Mouse (Mus musculus) stomach, postnatal 0 days (tissue): ENCODE measurements around the gene Bin2. TPM values are rescaled to one million over a fixed set of nuclear protein-coding genes. Genes with fewer than 3 reads are reported as not detected.

Experiments used
- ATAC-seq: fragments of 200-750 bp; cut with Nextera tagmentation; 2 replicates; pipeline ENCODE4 v1.8.0; 2017; ENCODE audit not compliant: low FRiP score, low TSS enrichment
- DNase-seq: peaks from one replicate; pipeline ENCODE4 v3.0.0-alpha.2; 2016; ENCODE audit warnings: low spot score
- H3K27ac ChIP-seq: fragments of 300-500 bp; sonication (generic); replicated peaks from 2 replicates; pipeline ENCODE4 v1.5.1; 2014; ENCODE audit warnings: mild to moderate bottlenecking, control low read depth
- H3K27me3 ChIP-seq: fragments of 300-500 bp; sonication (generic); 2 replicates; pipeline ENCODE4 v1.6.1; 2014; ENCODE audit warnings: low read length; ENCODE audit not compliant: control insufficient read depth, insufficient read depth
- H3K36me3 ChIP-seq: fragments of 300-500 bp; sonication (generic); 2 replicates; pipeline ENCODE4 v1.6.1; 2014; ENCODE audit warnings: low read length, mixed read lengths; ENCODE audit not compliant: control insufficient read depth, insufficient read depth
- H3K4me1 ChIP-seq: fragments of 300-500 bp; sonication (generic); replicated peaks from 2 replicates; pipeline ENCODE4 v1.6.1; 2014; ENCODE audit warnings: antibody characterized with exemption; ENCODE audit not compliant: control insufficient read depth, insufficient read depth
- H3K4me2 ChIP-seq: fragments of 300-500 bp; sonication (generic); replicated peaks from 2 replicates; pipeline ENCODE4 v1.6.1; 2014; ENCODE audit warnings: low read depth, mild to moderate bottlenecking, control low read depth, moderate library complexity
- H3K4me3 ChIP-seq: fragments of 300-500 bp; sonication (generic); 2 replicates; pipeline ENCODE4 v1.5.1; 2014; ENCODE audit warnings: low read depth, low read length, control low read depth
- H3K9ac ChIP-seq: fragments of 300-500 bp; sonication (generic); 2 replicates; pipeline ENCODE4 v1.6.1; 2014; ENCODE audit warnings: mild to moderate bottlenecking, low read length, control low read depth, mixed read lengths
- H3K9me3 ChIP-seq: fragments of 300-500 bp; sonication (generic); 2 replicates; pipeline ENCODE4 v1.6.1; 2016; ENCODE audit warnings: low read length; ENCODE audit not compliant: control insufficient read depth
- CTCF ChIP-seq: IDR thresholded peaks from 2 replicates; pipeline ENCODE4 v1.5.1; 2016; ENCODE audit warnings: antibody characterized with exemption, low read depth, mild to moderate bottlenecking, moderate library complexity
- EP300 ChIP-seq: optimal IDR thresholded peaks from 2 replicates; pipeline ENCODE3; 2016; ENCODE audit warnings: antibody characterized with exemption
- WGBS: fragments of 180-500 bp; shearing (Covaris S2); extraction: QIAGEN DNeasy Blood & Tissue Kit; methylation state at CpG from one replicate; pipeline ENCODE4 v1.1.7; 2014; 5-methylcytosine and 5-hydroxymethylcytosine counted together
- polyA plus RNA-seq: library from polyadenylated mRNA; unstranded; fragments of >200 nt; fragmentation: Nextera tagmentation; extraction: Ambion mirVana; gene quantifications from 2 replicates; pipeline ENCODE4 v1.2.1, GENCODE M21; 2015

Gene Bin2
- polyA plus RNA-seq, 1 experiment from 2014 or later: 1.3 TPM

DNA sequence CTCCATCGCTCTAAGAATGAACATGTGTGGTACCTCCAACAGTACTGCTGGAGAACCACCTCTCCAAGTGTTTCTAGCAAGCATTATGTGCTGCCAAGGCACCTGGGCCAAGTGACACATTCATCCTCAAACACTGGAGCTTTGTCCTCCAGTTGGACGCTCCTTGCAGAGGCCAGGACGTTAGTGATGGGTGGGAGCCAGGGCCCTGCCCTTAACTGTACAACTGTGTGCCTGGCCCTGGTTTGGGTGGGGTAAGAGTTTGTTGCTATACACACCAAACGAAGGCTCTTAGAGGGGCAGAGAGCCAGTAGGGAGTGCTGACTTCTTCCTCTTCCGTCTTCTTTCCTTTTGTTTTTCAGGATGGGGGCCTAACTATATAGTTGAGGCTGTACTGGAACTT is 31.1 kb upstream of the Bin2 start:
- WGBS: 39% methylated on average over 5 of the region's 5 CpGs
- H3K9ac ChIP-seq: no peak overlapping the region
- TF ChIP-seq CTCF: no peak
- no peak for TF ChIP-seq EP300

DNA sequence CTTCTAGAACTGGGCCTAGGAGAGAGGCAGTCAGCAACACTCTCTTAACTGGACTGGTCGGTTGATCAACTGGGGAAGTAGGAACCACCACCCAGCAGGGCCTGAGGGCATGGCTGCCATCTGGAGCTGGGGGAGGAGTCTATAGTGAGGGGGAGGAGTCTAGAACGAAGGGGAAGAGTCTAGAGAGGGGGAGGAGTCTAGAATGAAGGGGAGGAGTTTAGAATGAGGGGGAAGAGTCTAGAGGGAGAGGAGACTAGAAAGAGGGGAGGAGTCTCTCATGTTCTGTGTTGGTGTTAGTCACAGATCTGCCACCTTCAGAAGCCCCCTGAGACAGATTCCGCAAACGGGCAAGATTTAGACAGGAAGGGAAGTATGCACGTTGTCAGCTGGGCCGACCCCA is 30.0 kb upstream of the Bin2 start:
- Histone ChIP-seq H3K9me3 (no peaks in the 10 kb centered on the region), H3K36me3 (no peaks in the 10 kb centered on the region), H3K27me3 (0 out of 2 replicates have a peak, but pooled peaks cover 2% of the 10 kb centered on the region), H3K4me1 (no peaks in the 10 kb centered on the region), H3K27ac (no peak overlapping the region), H3K4me3 (no peak overlapping the region), H3K4me2 (no peak overlapping the region), H3K9ac (no peak overlapping the region)
- DNase-seq (no peak), ATAC-seq (no peak; the same call in 1 of the 2 replicates)
- 75% methylated on average over 6 of the region's 6 CpGs for WGBS
- no peak for TF ChIP-seq CTCF
- no peak for TF ChIP-seq EP300

More for the DNA sequence above, 31.1 kb upstream of the Bin2 start:
- Histone ChIP-seq H3K4me3 (no peak overlapping the region), H3K36me3 (no peaks in the 10 kb centered on the region), H3K4me2 (no peak overlapping the region), H3K4me1 (no peaks in the 10 kb centered on the region), H3K9me3 (no peaks in the 10 kb centered on the region), H3K27me3 (0 out of 2 replicates have a peak, but pooled peaks cover 2% of the 10 kb centered on the region), H3K27ac (peak overlapping the region; percentile 35; the same call in 1 of the 2 replicates)
- DNase-seq: peak; percentile 67
- peak; percentile 79 for ATAC-seq

DNA sequence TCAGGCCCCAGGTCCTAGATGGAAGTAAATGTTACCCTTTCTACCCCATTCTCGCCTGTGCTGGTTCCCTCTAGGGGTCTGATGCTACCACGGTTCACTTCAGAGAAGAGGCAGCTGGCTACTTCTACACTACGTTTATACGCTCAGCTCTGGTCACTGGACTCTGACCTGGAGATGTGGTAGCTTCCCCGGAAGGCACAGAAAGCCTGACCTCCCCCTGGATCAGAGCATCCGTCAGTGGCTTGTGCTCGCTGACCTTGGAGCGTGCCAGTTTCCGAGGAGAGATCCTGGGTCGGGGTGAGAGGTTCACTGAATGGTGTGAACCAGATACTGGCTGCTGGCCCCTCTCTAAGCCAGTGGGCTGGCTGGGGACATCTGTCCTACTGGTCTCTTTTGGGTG is 28.7 kb upstream of the Bin2 start:
- ATAC-seq (no peak), DNase-seq (no peak)
- no peak overlapping the region for H3K27ac ChIP-seq
- H3K9me3 ChIP-seq: no peaks in the 10 kb centered on the region
- no peak for TF ChIP-seq EP300
- TF ChIP-seq CTCF: no peak
- no peak overlapping the region for H3K9ac ChIP-seq
- H3K4me1 ChIP-seq: no peaks in the 10 kb centered on the region
- H3K27me3 ChIP-seq: no peaks in the 10 kb centered on the region
- 67% methylated on average over 10 of the region's 10 CpGs for WGBS
- H3K36me3 ChIP-seq: no peaks in the 10 kb centered on the region
- no peak overlapping the region for H3K4me3 ChIP-seq
- no peak overlapping the region for H3K4me2 ChIP-seq

DNA sequence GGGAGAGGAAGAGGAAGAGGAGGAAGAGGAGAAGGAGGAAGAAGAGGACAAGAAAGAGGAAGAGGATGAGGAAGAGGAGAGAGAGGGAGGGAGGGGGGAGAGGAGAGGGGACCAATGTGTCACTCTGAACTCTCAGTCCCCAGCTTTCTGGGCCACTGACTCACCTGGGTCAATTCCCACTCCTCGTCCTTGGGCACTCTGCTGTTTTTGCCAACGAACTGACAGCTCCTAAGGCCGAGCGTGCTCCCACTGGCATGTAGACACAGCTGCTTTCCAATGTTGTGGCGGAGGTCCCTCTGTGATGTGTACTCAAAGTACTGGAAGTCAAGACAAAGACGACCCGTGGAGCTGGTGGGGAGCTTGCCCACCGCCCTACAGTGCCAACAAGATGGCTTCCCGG is 25.1 kb upstream of the Bin2 start:
- TF ChIP-seq EP300 (no peak), CTCF (no peak)
- no peaks in the 10 kb centered on the region for H3K27me3 ChIP-seq
- no peaks in the 10 kb centered on the region for H3K4me1 ChIP-seq
- no peaks in the 10 kb centered on the region for H3K36me3 ChIP-seq
- no peak overlapping the region for H3K9ac ChIP-seq
- WGBS: 87% methylated on average over 9 of the region's 9 CpGs
- no peaks in the 10 kb centered on the region; the same call in 1 of the 2 replicates for H3K9me3 ChIP-seq
- no peak for DNase-seq
- H3K27ac ChIP-seq: no peak overlapping the region
- no peak overlapping the region for H3K4me2 ChIP-seq
- ATAC-seq: no peak
- H3K4me3 ChIP-seq: no peak overlapping the region

DNA sequence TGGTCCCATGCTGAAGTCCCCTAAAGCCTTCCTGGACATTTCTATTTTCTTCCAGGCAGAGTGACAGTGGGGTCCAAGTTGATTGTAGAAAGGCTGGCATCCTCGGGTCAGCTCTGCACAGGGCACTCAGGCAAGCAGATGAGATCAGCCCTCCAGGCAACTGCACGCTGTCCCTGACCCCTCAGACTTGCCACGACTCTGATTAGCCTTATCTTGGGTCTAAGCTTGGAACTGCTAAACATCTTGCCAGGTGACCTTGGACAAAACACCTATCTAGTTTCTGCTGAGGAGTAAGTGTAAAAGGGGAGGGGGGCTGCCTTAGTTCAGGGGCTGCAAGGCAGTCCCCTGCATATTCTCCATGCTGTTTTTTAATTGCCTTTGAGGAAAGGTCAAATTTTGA is 22.6 kb upstream of the Bin2 start:
- Histone ChIP-seq H3K4me1 (no peaks in the 10 kb centered on the region; the same call in 1 of the 2 replicates), H3K9ac (no peak overlapping the region), H3K9me3 (no peaks in the 10 kb centered on the region; the same call in 1 of the 2 replicates), H3K36me3 (no peaks in the 10 kb centered on the region), H3K4me2 (no peak overlapping the region), H3K4me3 (no peak overlapping the region), H3K27me3 (no peaks in the 10 kb centered on the region), H3K27ac (no peak overlapping the region)
- 53% methylated on average over 3 of the region's 3 CpGs for WGBS
- ATAC-seq (no peak), DNase-seq (no peak)
- TF ChIP-seq CTCF (no peak), EP300 (no peak)

DNA sequence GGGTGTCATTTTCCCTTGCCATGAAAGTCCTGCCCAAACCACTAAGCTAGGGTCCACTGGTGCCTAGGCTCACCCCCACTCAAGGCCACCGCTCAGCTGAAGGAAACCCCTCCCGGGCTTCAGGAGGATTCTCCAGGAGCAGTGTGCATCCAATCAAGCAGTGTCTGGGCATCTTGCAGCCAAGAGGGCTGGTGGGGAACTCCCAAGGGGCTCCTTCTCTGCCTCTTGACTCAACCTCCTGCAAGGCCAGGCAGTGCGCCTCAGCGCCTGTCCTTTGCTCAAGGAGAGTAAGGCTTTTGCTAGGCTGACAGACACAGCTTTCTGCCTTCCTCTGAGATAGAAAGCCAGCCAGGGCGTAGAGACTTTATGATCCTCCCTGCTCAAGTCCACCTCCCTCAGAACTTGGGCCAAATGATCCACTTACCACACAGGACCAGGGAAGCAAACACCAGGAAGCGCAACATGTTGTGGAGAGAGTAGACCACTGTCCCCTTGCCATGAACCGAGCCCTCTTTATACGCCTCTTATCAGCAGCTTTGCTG is 18.1 kb upstream of the Bin2 start, which contains the start of gene Cela1:
Gene Cela1, minus strand, starts transcription at position 492 of the 542 bp plus-strand sequence.
- DNase-seq (no peak), ATAC-seq (no peak; the same call in 1 of the 2 replicates)
- WGBS: 68% methylated on average over 8 of the region's 8 CpGs
- Histone ChIP-seq H3K27me3 (no peaks in the 10 kb centered on the region), H3K9me3 (no peaks in the 10 kb centered on the region; the same call in 1 of the 2 replicates), H3K36me3 (no peaks in the 10 kb centered on the region), H3K4me1 (no peaks in the 10 kb centered on the region; the same call in 1 of the 2 replicates), H3K27ac (peak within 1 kb of the TSS; percentile 45; the same call in 1 of the 2 replicates), H3K9ac (no peak within 1 kb of the TSS), H3K4me2 (peak within 1 kb of the TSS; percentile 31), H3K4me3 (no peak within 1 kb of the TSS)
- no peak for TF ChIP-seq EP300
- no peak for TF ChIP-seq CTCF
